Mouse (Mus musculus) induced T-regulatory cell, adult 2 months (primary cell): ENCODE data around the gene Myoc.

Source experiments
- DNase-seq: peaks from one replicate; pipeline ENCODE4 v3.0.0-alpha.2; 2012; ENCODE audit warnings: low read depth

Gene Myoc

DNA sequence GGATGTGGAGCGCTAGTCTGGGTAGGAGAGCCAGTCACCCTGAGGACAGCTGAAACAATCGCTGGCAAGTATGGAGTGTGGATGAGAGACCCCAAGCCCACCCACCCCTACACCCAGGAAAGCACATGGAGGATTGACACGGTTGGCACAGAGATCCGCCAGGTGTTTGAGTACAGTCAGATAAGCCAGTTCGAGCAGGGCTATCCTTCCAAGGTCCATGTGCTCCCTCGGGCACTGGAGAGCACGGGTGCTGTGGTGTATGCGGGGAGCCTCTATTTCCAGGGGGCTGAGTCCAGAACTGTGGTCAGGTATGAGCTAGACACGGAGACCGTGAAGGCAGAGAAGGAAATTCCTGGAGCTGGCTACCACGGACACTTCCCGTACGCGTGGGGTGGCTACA is 9.5 kb downstream of the Myoc start:
- no peak for DNase-seq

DNA sequence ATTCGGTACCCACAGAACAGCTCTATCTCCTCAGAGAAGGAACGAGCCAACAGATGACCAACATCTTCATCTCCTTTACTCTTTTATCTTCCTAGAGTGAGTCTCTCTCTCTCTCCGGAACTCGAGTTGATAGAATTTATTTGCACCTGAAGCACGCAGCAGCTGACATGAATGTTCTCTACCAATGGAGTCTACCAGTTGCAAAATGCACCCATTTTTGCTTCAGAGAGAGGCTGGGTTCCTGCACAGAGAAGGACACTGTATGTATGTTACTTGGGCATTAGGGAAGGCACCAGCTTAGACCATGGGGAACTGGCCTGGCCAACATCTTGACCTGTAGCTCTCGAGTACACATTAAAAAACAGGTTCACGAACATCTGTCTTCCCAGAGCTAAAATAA is 19.2 kb downstream of the Myoc start, which contains the start of gene Myocos:
Myocos (minus strand) TSS at position 101 of the 400 bp plus-strand sequence.
- DNase-seq, result no peak

GRCm38 (mm10) chr1:162660276-162660860 is 21.4 kb downstream of the Myoc start:
- DNase-seq, result no peak

DNA sequence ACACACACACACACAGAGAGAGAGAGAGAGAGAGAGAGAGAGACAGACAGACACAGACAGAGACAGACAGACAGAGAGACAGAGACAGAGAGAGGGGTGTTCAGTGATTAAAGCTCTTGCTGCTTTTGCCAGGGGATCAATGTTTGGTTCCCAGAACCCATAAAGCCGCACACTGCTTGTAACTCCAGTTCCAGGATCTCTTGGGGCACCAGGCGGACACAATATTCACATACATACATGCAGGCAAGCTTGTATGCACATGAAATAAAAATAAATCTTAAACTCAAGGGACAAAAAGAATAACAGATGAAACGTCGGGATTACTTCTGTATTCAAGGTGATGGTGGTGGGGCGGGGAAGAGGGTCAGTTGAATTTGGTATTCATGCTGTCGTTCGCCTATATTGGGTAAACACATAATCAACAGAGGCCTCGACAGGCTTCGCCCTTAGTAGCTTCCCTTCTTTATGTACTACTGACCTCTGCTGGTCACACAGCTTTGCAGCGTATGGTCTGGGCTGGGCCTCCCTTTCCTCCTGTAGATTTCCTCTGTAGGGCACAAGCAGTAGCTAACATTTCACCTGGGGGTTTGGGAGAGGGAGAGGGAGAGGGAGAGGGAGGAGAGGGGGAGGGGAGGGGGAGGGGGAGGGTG is 26.0 kb downstream of the Myoc start:
- DNase-seq, result peak; percentile 81

GRCm38 (mm10) chr1:162665486-162666174 is 26.7 kb downstream of the Myoc start:
- DNase-seq, result peak; percentile 30

GRCm38 (mm10) chr1:162693721-162694120 is 54.8 kb downstream of the Myoc start:
- DNase-seq, result no peak

DNA sequence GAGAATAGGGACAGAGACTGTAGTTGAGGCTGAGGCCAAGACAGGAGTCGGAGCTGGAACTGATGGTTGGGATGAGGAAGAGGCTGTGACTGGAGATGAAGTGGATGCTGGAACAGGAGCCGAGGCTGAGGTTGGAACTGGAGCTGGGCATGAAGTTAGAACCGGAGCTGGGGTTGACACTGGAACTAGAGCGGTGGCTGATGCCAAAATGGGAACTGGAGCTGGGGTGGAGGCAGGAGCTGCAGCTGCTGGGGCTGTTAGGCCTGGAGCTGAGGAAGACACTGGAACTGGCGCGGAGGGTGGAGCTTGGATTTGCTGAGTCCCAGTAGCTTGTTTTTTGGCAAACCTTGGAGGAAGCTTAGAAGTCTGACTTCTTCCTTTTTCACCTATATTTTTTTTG is 58.9 kb downstream of the Myoc start:
- DNase-seq, result no peak
